Mouse (Mus musculus) adrenal gland, adult 2 months (tissue): ENCODE results near the gene Ivns1abp. TPM values are rescaled to one million over a fixed set of nuclear protein-coding genes. Genes with fewer than 3 reads are reported as not detected.

Source experiments
- polyA plus RNA-seq: library from polyadenylated mRNA; depleted of rRNA; stranded (reverse); fragments of >200 nt; gene quantifications from 2 replicates; pipeline ENCODE4 v1.2.3, GENCODE M21; 2012; rRNA removed
- total RNA-seq, 2 experiments: library from RNA; stranded (reverse); gene quantifications; 2 replicates each; pipeline ENCODE4 v1.2.3; 2021

The Ivns1abp gene
- total and polyA plus RNA-seq, 3 experiments, result 31.1 to 194 (median 125) TPM

Other genes with a start within 250 kb of the Ivns1abp start
- not detected for gene Gm47985, start 161.9 kb upstream of the Ivns1abp start, total RNA-seq
- not detected in 2 replicates for gene Gm47985, start 161.9 kb upstream of the Ivns1abp start, polyA plus RNA-seq
- gene Gm8947, start 152.1 kb upstream of the Ivns1abp start, total RNA-seq, result not detected
- not detected in 2 replicates for gene Gm8947, start 152.1 kb upstream of the Ivns1abp start, polyA plus RNA-seq
- not detected for gene Gm47995, start 146.0 kb upstream of the Ivns1abp start, total RNA-seq
- gene Gm47995, start 146.0 kb upstream of the Ivns1abp start, polyA plus RNA-seq, result not detected in 2 replicates
- gene 3110040M04Rik, start 140.4 kb upstream of the Ivns1abp start, total RNA-seq, result not detected
- not detected in 2 replicates for gene 3110040M04Rik, start 140.4 kb upstream of the Ivns1abp start, polyA plus RNA-seq
- gene Gm47996, start 134.3 kb upstream of the Ivns1abp start, total RNA-seq, result not detected
- not detected in 2 replicates for gene Gm47996, start 134.3 kb upstream of the Ivns1abp start, polyA plus RNA-seq
- gene Swt1, start 84.0 kb downstream of the Ivns1abp start, total RNA-seq, result 10 to 100 TPM; 18.6 to 33.2 TPM
- 1.6 and 3.1 TPM in 2 replicates for gene Swt1, start 84.0 kb downstream of the Ivns1abp start, polyA plus RNA-seq
- gene Trmt1l, start 84.1 kb downstream of the Ivns1abp start, total RNA-seq, result 10 to 100 TPM; 24.8 to 35.1 TPM
- gene Trmt1l, start 84.1 kb downstream of the Ivns1abp start, polyA plus RNA-seq, result 18.2 and 20.5 TPM in 2 replicates
- 10 to 100 TPM; 38.6 to 82.3 TPM for gene Rnf2, start 156.5 kb downstream of the Ivns1abp start, total RNA-seq
- 3.4 and 3.9 TPM in 2 replicates for gene Rnf2, start 156.5 kb downstream of the Ivns1abp start, polyA plus RNA-seq
- 100 to 1,000 TPM; 101 to 116 TPM for gene Fam129a, start 226.7 kb downstream of the Ivns1abp start, total RNA-seq
- gene Fam129a, start 226.7 kb downstream of the Ivns1abp start, polyA plus RNA-seq, result 9.7 and 12.9 TPM in 2 replicates